Mouse (Mus musculus): ENCODE measurements at regions not wholly inside any gene's neighbourhood (a gene's known extent, or its start where the extent isn't known, plus 50 kb on each side); places are given as distances from the start of the nearest gene placed in this dataset.

- no peak for DNase-seq (ENCODE audit: extremely low spot score, low spot score)
Observed at GRCm38 (mm10) chr3:52929827-52930605, 87.0 kb downstream of the Cog6 start.

DNA sequence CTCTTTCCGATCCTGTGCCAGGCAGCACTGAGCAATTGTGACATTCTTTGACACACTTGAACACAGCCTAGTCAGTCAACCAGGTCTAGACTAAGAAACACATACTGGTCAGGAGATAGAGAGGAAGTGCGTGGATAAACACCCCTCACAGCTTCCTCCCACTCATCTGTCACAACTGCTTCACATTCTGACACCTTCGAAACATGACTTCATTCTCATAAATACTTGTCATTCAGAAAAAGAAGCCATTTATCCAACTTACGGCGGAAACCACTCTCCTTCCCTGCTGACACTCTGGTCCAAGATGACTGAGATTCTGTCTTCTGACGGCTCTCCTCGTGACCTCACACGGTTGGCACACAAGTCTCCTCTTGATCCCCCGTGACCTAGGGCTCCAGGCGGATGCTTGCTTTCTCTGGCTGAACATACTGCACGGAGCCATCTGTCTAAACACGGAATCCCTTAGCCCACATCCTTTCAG is 89.6 kb downstream of the Cog6 start:
- DNase-seq (ENCODE audit: extremely low spot score, low spot score): peak; percentile 27

- no peak for DNase-seq (ENCODE audit: extremely low spot score, low spot score)
Observed at GRCm38 (mm10) chr3:52926549-52926948, 90.5 kb downstream of the Cog6 start.

DNA sequence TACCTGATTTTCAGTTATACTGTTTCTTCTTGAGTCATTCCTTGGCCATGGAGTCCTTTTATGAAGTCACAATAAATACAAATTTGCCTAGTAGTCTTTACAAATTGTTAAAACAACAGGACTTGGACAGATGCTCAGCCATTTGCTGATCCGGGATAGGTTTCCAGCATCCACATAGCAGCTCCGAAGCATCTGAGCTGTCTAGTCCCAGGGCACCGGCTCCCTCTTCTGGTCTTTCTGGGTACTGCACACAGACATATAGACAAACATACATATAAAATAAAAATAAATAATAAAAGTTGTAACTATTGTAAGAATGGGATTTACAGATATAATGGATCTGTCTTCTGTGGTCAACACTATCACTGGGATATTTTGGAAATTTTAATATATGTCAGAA is 91.8 kb downstream of the Cog6 start:
- DNase-seq (ENCODE audit: extremely low spot score, low spot score): peak; percentile 27

DNA sequence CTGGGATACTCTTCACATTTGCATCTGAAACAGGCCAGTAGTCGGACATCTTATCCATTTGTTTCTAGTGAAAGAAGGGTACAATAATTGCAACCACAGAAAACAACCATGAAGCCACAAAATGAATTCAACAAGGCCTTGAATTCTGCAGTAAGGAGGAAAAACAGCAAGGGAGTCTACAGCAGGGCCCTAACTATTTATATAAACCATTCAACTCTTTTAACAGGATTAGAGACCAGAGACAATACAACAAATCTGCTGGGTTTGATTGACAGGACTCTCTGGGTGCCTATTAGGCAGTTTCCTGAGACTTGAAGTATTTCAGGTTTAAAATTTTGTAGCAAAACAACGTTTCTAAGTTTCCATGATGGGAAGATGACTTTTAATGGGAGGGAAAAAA is 92.4 kb downstream of the Cog6 start:
- no peak for DNase-seq (ENCODE audit: extremely low spot score, low spot score)

- no peak for DNase-seq (ENCODE audit: extremely low spot score, low spot score)
Observed at GRCm38 (mm10) chr3:52923824-52924559, 93.0 kb downstream of the Cog6 start.

GRCm38 (mm10) chr3:52922411-52922810 is 94.6 kb downstream of the Cog6 start:
- DNase-seq (ENCODE audit: extremely low spot score, low spot score): no peak

- DNase-seq (ENCODE audit: extremely low spot score, low spot score): no peak
Observed at GRCm38 (mm10) chr3:52906823-52907564, 110.0 kb downstream of the Cog6 start.

- DNase-seq (ENCODE audit: extremely low spot score, low spot score): no peak
Observed at GRCm38 (mm10) chr3:52904028-52904427, 113.0 kb downstream of the Cog6 start.

GRCm38 (mm10) chr3:52897665-52898064 is 119.4 kb downstream of the Cog6 start:
- DNase-seq (ENCODE audit: extremely low spot score, low spot score): no peak

- DNase-seq (ENCODE audit: extremely low spot score, low spot score): no peak
Observed at GRCm38 (mm10) chr3:52896462-52896861, 120.6 kb downstream of the Cog6 start.

DNA sequence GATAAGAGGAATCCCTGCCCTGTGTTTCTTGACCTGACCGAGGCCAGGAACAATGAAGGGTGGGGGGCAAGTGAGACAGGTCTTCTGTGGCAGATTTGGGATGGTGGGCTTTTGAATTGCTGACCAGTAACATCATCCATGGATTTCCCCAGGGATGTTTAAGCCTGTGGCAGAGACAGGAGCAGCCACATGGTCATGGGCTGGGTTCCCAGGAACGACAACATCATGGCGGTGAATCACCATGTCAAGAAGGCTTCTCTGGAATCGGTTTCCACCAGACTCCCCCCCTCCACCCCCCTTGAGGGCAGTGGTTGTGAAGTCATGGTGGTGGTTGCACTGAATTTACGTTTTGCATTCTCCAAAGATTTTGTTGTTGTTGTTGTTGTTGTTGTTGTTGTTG is 121.3 kb downstream of the Cog6 start:
- DNase-seq (ENCODE audit: extremely low spot score, low spot score): no peak

- no peak for DNase-seq (ENCODE audit: extremely low spot score, low spot score)
Observed at GRCm38 (mm10) chr3:52894812-52895211, 122.2 kb downstream of the Cog6 start.

DNA sequence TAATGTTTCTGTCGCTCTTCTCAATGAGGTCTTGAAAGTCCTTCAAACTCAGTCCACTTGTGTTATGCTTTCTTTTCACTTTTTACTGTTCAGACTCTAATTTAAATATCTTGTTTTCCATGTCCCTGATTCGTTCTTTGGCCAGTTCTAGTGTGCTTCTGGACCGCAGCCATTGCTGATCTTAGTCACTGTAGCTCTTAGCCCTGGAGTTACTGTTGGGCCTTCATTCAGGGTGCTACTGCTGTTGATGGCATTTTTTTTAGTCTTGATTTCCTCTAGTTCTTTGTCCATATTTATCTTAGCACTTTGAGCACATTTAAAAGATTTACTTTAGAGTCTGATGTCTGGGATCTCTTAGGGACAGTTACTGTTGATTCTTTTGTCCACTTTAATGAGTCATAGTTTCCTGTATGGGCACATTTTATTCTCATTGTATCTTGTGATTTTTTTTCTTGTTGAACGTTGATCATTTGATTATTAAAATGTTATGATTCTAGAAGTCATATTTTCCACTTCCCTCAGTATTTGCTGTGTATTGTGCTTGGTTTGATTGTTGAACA is 127.8 kb downstream of the Cog6 start:
- no peak for DNase-seq (ENCODE audit: extremely low spot score, low spot score)

DNA sequence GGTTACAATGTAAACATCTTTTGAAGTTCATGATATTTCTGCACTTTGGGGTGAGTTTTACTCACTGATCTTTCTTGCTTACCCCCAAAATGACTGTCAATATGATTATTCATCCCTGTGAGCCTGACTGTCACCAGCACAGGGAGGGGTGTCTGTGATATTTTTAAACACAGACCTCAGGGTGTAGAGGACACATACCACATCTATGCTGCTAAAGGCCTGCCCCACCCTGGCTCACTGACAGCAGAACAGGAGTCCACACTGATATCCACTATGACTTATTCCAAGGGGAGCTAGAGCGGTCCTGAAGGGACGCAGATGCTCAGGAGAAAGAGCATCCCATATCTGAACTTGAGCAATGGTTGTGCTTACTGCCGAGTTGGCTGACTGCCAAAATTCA is 135.1 kb downstream of the Cog6 start:
- DNase-seq (ENCODE audit: extremely low spot score, low spot score): no peak

DNA sequence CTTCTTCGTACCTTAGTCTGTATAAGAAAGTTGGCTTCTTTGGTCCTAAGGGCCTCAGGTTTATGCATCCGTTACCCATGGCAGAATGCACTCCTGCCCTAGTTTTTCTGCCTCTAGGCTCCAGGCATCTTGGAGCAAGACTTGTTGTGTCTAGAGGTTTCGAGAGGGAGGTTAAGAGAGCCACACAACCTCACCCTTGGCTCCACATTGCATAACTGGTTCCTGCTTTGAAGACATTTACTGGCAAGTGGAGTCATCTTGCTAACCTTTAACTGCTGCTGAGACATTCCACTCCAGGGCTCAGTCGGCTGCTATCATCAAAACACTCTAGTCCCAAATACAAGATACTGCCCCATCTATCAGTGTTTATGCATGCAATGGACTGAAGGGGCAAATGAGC is 135.9 kb downstream of the Cog6 start:
- no peak for DNase-seq (ENCODE audit: extremely low spot score, low spot score)

GRCm38 (mm10) chr3:52879700-52880099 is 137.3 kb downstream of the Cog6 start:
- DNase-seq (ENCODE audit: extremely low spot score, low spot score): no peak

DNA sequence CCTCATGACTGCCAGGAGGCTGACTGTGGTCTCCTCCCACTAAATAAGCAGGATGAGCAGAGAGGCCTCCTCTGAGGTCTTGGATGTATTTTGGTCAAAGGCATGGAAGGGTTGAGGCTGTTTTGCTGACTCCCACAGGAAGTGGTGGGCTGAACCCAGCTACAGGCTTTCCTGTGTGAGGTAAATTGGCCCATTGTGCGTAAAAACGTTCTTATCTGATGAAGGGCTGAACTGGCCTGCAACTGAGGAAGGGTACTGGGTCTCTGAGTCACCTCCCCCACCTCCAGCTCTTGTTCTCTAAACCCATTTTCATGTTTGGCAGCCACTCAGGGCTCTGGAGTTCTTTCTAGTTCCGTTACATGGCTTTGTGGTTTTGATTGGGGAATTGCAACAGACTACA is 138.7 kb downstream of the Cog6 start:
- no peak for DNase-seq (ENCODE audit: extremely low spot score, low spot score)

GRCm38 (mm10) chr3:52872260-52872659 is 144.8 kb downstream of the Cog6 start:
- no peak for DNase-seq (ENCODE audit: extremely low spot score, low spot score)

- no peak for DNase-seq (ENCODE audit: extremely low spot score, low spot score)
Observed at GRCm38 (mm10) chr3:52863146-52863849, 153.7 kb downstream of the Cog6 start.

DNA sequence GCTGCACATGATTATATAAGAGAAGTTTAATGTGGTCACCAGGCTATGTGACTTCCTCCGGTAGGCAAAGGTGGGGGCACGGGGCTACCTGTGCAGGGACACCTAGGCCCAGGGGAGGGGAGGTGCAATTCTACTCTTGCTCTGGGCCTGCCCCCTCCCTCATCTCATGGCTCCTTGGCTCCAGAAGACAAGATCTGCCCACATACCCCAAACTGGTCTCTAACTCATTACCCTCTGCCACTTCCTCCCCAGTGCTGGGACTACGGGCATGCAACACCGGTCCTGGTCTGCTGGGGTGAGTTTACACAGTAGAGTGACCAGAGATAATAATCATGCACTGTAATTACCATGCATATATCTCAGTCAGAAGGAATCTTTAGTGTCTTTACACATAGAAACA is 155.0 kb downstream of the Cog6 start:
- DNase-seq (ENCODE audit: extremely low spot score, low spot score): no peak
